Mouse (Mus musculus) forebrain, embryonic 11.5 days (tissue): ENCODE measurements around the gene Slc39a1. TPM values are rescaled to one million over a fixed set of nuclear protein-coding genes. Genes with fewer than 3 reads are reported as not detected.

Source experiments
- ATAC-seq: fragments of 200-750 bp; cut with Nextera tagmentation; replicated peaks from 2 replicates; pipeline ENCODE4 v1.8.0; 2017; ENCODE audit warnings: moderate TSS enrichment; ENCODE audit not compliant: low FRiP score
- DNase-seq: peaks from one replicate; pipeline ENCODE4 v3.0.0-alpha.2; 2017; ENCODE audit warnings: low spot score
- H3K27ac ChIP-seq: fragments of 300-500 bp; sonication (generic); 2 replicates; pipeline ENCODE4 v1.5.1; 2014; ENCODE audit warnings: low read depth, low read length
- H3K27me3 ChIP-seq: fragments of 300-500 bp; sonication (generic); 2 replicates; pipeline ENCODE4 v1.6.1; 2014; ENCODE audit warnings: mild to moderate bottlenecking, low read length, mixed read lengths; ENCODE audit not compliant: control insufficient read depth, insufficient read depth
- H3K36me3 ChIP-seq: fragments of 300-500 bp; sonication (generic); 2 replicates; pipeline ENCODE4 v1.6.1; 2014; ENCODE audit warnings: mild to moderate bottlenecking, low read length, moderate library complexity, mixed read lengths; ENCODE audit not compliant: control insufficient read depth, insufficient read depth
- H3K4me1 ChIP-seq: fragments of 300-500 bp; sonication (generic); replicated peaks from 2 replicates; pipeline ENCODE4 v1.6.1; 2014; ENCODE audit warnings: low read length, mixed read lengths; ENCODE audit not compliant: control insufficient read depth, insufficient read depth
- H3K4me2 ChIP-seq: fragments of 300-500 bp; sonication (generic); 2 replicates; pipeline ENCODE4 v1.6.1; 2014; ENCODE audit warnings: low read depth, mild to moderate bottlenecking, low read length, moderate library complexity, mixed read lengths; ENCODE audit not compliant: severe bottlenecking
- H3K4me3 ChIP-seq: fragments of 300-500 bp; sonication (generic); 2 replicates; pipeline ENCODE4 v1.5.1; 2014; ENCODE audit warnings: low read depth, low read length
- H3K9ac ChIP-seq: fragments of 300-500 bp; sonication (generic); 2 replicates; pipeline ENCODE4 v1.6.1; 2014; ENCODE audit warnings: low read length
- H3K9me3 ChIP-seq: fragments of 300-500 bp; sonication (generic); 2 replicates; pipeline ENCODE4 v1.6.1; 2016; ENCODE audit warnings: low read length, mixed read lengths; ENCODE audit not compliant: control insufficient read depth
- WGBS: fragments of 180-500 bp; shearing (Covaris S2); extraction: QIAGEN DNeasy Blood & Tissue Kit; methylation state at CpG from one replicate; pipeline ENCODE4 v1.1.7; 2014; 5-methylcytosine and 5-hydroxymethylcytosine counted together
- polyA plus RNA-seq: library from polyadenylated mRNA; unstranded; fragments of >200 nt; fragmentation: Nextera tagmentation; extraction: Ambion mirVana; gene quantifications from 2 replicates; pipeline ENCODE4 v1.2.1, GENCODE M21; 2014

Slc39a1 gene
- polyA plus RNA-seq, 1 experiment from 2014 or later, result 57.5 TPM

- Histone ChIP-seq H3K4me2 (no peak overlapping the region), H3K9ac (no peak overlapping the region), H3K36me3 (no peaks in the 10 kb centered on the region), H3K9me3 (no peaks in the 10 kb centered on the region), H3K27ac (no peak overlapping the region), H3K27me3 (no peaks in the 10 kb centered on the region), H3K4me1 (0 out of 2 replicates have a peak, but pooled peaks cover 6% of the 10 kb centered on the region), H3K4me3 (no peak overlapping the region)
- ATAC-seq (no peak), DNase-seq (no peak)
- 87% methylated on average over 10 of the region's 10 CpGs for WGBS
Measured at GRCm38 (mm10) chr3:90224331-90224730, 23.6 kb upstream of the Slc39a1 start.

DNA sequence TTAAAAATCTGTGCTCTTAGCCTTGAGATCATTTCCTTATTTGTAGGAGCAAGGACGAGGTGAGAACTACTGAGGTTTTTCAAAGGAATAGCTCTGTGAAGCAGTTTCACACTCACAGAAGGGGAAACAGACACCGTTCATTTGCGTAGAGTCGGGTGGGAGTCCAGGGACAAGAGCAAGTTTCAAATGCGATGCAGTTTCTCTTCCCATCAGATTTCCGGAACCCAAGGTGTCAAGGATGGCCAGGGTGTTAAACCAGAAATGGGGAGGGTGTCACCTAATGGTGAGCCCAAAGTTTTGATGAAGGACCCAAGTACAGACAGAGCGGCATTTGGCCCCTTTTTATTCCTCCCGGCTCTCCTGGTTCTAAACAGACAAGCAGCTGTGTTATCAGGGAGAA is 16.9 kb upstream of the Slc39a1 start:
- peak overlapping the region; percentile 73 for H3K4me3 ChIP-seq
- H3K36me3 ChIP-seq, result peaks cover 8% of the 10 kb centered on the region; the same call in 1 of the 2 replicates
- H3K9me3 ChIP-seq, result no peaks in the 10 kb centered on the region
- no peaks in the 10 kb centered on the region; the same call in 1 of the 2 replicates for H3K4me1 ChIP-seq
- H3K27ac ChIP-seq, result no peak overlapping the region
- peak overlapping the region; percentile 86 for H3K9ac ChIP-seq
- no peaks in the 10 kb centered on the region for H3K27me3 ChIP-seq
- peak overlapping the region; percentile 78 for H3K4me2 ChIP-seq
- 21% methylated on average over 8 of the region's 8 CpGs for WGBS
- DNase-seq (no peak), ATAC-seq (no peak)

DNA sequence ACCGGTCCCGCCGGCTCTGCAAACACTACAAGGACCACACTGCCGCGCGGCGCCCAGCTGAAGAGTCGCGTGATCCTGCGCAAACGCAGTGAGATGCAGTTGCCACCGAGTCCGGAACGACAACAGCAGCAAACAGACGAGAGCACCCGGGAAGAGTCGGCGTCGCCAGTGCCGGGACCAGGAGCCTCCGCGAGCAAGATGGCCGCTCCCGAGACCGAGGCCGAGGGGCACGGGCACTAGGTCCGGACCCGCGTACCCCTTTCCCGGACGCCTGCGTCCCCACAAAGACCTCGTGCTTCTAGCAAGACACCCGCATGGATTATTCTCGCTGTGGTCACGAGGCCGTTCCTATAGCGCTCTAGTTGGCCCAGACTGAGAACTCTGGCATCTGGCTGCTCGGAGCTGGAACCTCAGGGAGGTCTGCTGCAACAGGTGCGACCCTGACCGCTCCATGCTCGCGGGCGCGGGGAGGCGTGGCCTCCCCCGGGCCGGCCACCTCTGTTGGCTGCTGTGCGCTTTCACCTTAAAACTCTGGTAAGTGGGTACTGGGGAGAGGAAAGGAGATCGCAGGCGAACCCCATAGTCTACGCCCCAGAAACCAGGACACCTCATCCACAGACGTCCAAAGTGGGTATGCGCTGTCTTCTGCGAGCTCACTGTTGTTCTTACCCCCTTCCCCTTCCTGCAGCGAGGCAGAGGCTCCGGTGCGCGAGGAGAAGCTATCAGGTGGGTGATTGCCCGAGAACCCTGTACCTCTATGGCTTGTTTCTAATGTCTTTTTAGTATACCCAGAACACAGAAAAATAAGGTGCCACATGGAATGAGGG is 16.3 kb upstream of the Slc39a1 start, which contains the start of gene Jtb:
Gene Jtb, plus strand, starts transcription at position 91 of the 827 bp plus-strand sequence.
- H3K4me3 ChIP-seq, result peak within 1 kb of the TSS; percentile 73
- WGBS, result under 1% methylated on average over 61 of the region's 61 CpGs
- no peaks in the 10 kb centered on the region; the same call in 1 of the 2 replicates for H3K4me1 ChIP-seq

GRCm38 (mm10) chr3:90241251-90241650 is 6.7 kb upstream of the Slc39a1 start:
- WGBS, result 83% methylated on average over 2 of the region's 2 CpGs
- Histone ChIP-seq H3K9ac (no peak overlapping the region), H3K36me3 (no peaks in the 10 kb centered on the region), H3K27ac (no peak overlapping the region), H3K4me2 (no peak overlapping the region), H3K4me3 (no peak overlapping the region), H3K4me1 (peaks cover 4% of the 10 kb centered on the region; the same call in 1 of the 2 replicates), H3K9me3 (no peaks in the 10 kb centered on the region), H3K27me3 (no peaks in the 10 kb centered on the region)
- ATAC-seq (no peak), DNase-seq (no peak)

More for the DNA sequence above, 16.3 kb upstream of the Slc39a1 start, which contains the start of gene Jtb:
- H3K36me3 ChIP-seq, result peaks cover 8% of the 10 kb centered on the region; the same call in 1 of the 2 replicates
- H3K27me3 ChIP-seq, result no peaks in the 10 kb centered on the region
- H3K9ac ChIP-seq, result peak within 1 kb of the TSS; percentile 86
- ATAC-seq (peak; percentile 97), DNase-seq (peak; percentile 95)
- no peaks in the 10 kb centered on the region for H3K9me3 ChIP-seq
- H3K27ac ChIP-seq, result peak within 1 kb of the TSS; percentile 66
- H3K4me2 ChIP-seq, result peak within 1 kb of the TSS; percentile 78

DNA sequence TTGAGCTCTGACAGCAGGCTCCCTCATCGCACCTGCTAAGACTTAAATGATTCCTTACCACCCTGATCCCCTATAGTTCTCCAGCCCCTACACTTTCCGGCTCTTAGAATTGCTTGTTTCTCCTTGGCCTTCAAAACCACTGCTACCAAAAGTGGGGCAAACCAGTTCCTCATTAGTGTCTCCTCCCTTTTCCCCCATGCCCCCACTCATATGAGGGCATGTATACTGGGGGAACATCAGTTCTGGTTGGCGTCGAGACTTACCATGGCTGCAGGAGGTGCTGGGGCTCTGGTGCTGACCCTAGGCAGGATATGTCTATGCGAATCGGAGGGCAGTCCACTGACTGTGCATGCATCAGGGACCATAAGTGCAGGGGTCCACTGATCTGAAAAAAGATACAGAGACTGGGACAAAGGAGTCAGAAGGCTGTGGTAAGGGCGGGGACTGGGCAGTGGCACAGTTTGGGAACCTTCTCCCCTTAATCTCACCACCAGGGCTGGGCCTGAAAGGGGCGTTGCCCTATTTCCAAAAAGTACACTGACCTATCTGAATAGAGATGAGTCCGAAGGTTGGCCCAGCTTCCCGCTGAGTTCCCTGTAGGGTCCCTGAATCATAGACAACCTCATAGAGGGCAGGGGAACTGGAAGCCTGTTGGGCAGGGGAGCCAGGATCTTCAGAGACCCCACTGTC is 6.2 kb upstream of the Slc39a1 start:
- WGBS, result 87% methylated on average over 10 of the region's 10 CpGs
- ATAC-seq (0 out of 2 replicates have a peak, but pooled peaks have one; percentile 4), DNase-seq (no peak)
- no peaks in the 10 kb centered on the region for H3K9me3 ChIP-seq
- H3K27ac ChIP-seq, result no peak overlapping the region
- H3K4me2 ChIP-seq, result no peak overlapping the region
- H3K4me1 ChIP-seq, result peaks cover 4% of the 10 kb centered on the region; the same call in 1 of the 2 replicates
- H3K36me3 ChIP-seq, result no peaks in the 10 kb centered on the region
- H3K27me3 ChIP-seq, result no peaks in the 10 kb centered on the region
- no peak overlapping the region for H3K9ac ChIP-seq
- no peak overlapping the region for H3K4me3 ChIP-seq

GRCm38 (mm10) chr3:90242984-90243775 is 4.8 kb upstream of the Slc39a1 start, which contains the start of gene Creb3l4:
Gene Creb3l4, minus strand, starts transcription at chr3:90243512.
- ATAC-seq (peak; percentile 80), DNase-seq (peak; percentile 81)
- Histone ChIP-seq H3K9me3 (no peaks in the 10 kb centered on the region), H3K27me3 (no peaks in the 10 kb centered on the region), H3K36me3 (no peaks in the 10 kb centered on the region), H3K27ac (peak within 1 kb of the TSS; percentile 57; the same call in 1 of the 2 replicates), H3K4me3 (peak within 1 kb of the TSS; percentile 29), H3K9ac (peak within 1 kb of the TSS; percentile 30), H3K4me1 (peaks cover 6% of the 10 kb centered on the region; the same call in 1 of the 2 replicates), H3K4me2 (peak within 1 kb of the TSS; percentile 51)
- 2% methylated on average over 19 of the region's 19 CpGs for WGBS

- DNase-seq, result no peak
- Histone ChIP-seq H3K4me1 (peaks cover 11% of the 10 kb centered on the region), H3K27me3 (no peaks in the 10 kb centered on the region), H3K4me2 (no peak overlapping the region), H3K9me3 (no peaks in the 10 kb centered on the region), H3K9ac (no peak overlapping the region), H3K27ac (no peak overlapping the region), H3K36me3 (no peaks in the 10 kb centered on the region), H3K4me3 (no peak overlapping the region)
- ATAC-seq, result no peak
- WGBS, result 75% methylated on average over 2 of the region's 2 CpGs
Measured at GRCm38 (mm10) chr3:90245406-90245805, 2.6 kb upstream of the Slc39a1 start.

GRCm38 (mm10) chr3:90247630-90247959 is 377 bp upstream of the Slc39a1 start:
- WGBS, result 0% methylated on average over 3 of the region's 3 CpGs
- Histone ChIP-seq H3K27me3 (no peaks in the 10 kb centered on the region), H3K4me3 (peak overlapping the region; percentile 55), H3K36me3 (no peaks in the 10 kb centered on the region; the same call in 1 of the 2 replicates), H3K4me2 (peak overlapping the region; percentile 50), H3K9me3 (no peaks in the 10 kb centered on the region), H3K27ac (peak overlapping the region; percentile 74), H3K9ac (peak overlapping the region; percentile 51), H3K4me1 (peaks cover 11% of the 10 kb centered on the region)
- DNase-seq (no peak), ATAC-seq (peak; percentile 14)
